Mouse (Mus musculus): ENCODE measurements around the gene Calm3. TPM values are rescaled to one million over a fixed set of nuclear protein-coding genes. Genes with fewer than 3 reads are reported as not detected.

The Calm3 gene
- polyA plus RNA-seq, 1 experiment from 2014 or later = 404 TPM

DNA sequence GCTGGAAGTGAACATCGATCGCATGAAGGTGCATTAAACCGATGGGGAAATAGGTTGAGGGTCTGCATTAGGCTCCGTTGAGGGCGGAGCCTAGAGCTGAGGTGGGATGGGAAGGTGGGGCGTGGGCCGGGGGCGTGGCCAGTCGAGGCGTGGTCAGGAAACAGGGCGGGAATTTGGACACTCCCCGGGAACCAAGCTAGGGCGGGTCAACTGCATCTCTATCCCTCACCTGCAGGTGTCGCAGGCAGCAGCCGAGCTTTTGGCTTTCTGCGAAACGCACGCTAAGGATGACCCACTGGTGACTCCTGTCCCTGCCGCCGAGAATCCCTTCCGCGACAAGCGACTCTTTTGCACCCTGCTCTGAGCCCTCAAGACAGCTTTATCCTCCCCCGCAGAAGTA lies 28.9 kb downstream of the Calm3 start:
- H3K27me3 ChIP-seq (replicated peaks) = peaks cover 30% of the 10 kb centered on the region
- H3K4me1 ChIP-seq = peaks cover 37% of the 10 kb centered on the region
- peak overlapping the region; percentile 40; the same call in 1 of the 2 replicates for H3K9ac ChIP-seq (replicated peaks)
- WGBS = under 1% methylated on average over 24 of the region's 24 CpGs
- peak overlapping the region; percentile 27 for H3K4me3 ChIP-seq (replicated peaks)
- H3K27ac ChIP-seq (replicated peaks) = no peak overlapping the region
- ATAC-seq (ENCODE audit: low FRiP score) = peak; percentile 34
- H3K36me3 ChIP-seq = no peaks in the 10 kb centered on the region
- peak overlapping the region; percentile 58 for H3K4me2 ChIP-seq
- H3K9me3 ChIP-seq (replicated peaks) = no peaks in the 10 kb centered on the region

- H3K4me1 ChIP-seq = peaks cover 35% of the 10 kb centered on the region
- no peaks in the 10 kb centered on the region for H3K9me3 ChIP-seq (replicated peaks)
- H3K4me2 ChIP-seq = peak overlapping the region; percentile 58
- H3K27ac ChIP-seq (replicated peaks) = no peak overlapping the region
- H3K27me3 ChIP-seq (replicated peaks) = peaks cover 35% of the 10 kb centered on the region
- H3K9ac ChIP-seq (replicated peaks) = no peak overlapping the region
- ATAC-seq (ENCODE audit: low FRiP score) = no peak
- no peaks in the 10 kb centered on the region for H3K36me3 ChIP-seq
- WGBS = under 1% methylated on average over 4 of the region's 4 CpGs
- H3K4me3 ChIP-seq (replicated peaks) = no peak overlapping the region
These were observed 29.6 kb downstream of the Calm3 start for GRCm38 (mm10) chr7:16894279-16894678.

GRCm38 (mm10) chr7:16893612-16894011 lies 30.3 kb downstream of the Calm3 start:
- ATAC-seq (ENCODE audit: low FRiP score) = no peak
- no peak overlapping the region for H3K4me2 ChIP-seq
- no peaks in the 10 kb centered on the region for H3K36me3 ChIP-seq
- H3K27me3 ChIP-seq (replicated peaks) = peaks cover 35% of the 10 kb centered on the region
- 14% methylated on average over 5 of the region's 6 CpGs for WGBS
- H3K27ac ChIP-seq (replicated peaks) = no peak overlapping the region
- H3K9me3 ChIP-seq (replicated peaks) = no peaks in the 10 kb centered on the region
- H3K9ac ChIP-seq (replicated peaks) = no peak overlapping the region
- H3K4me1 ChIP-seq = peaks cover 32% of the 10 kb centered on the region
- no peak overlapping the region for H3K4me3 ChIP-seq (replicated peaks)

DNA sequence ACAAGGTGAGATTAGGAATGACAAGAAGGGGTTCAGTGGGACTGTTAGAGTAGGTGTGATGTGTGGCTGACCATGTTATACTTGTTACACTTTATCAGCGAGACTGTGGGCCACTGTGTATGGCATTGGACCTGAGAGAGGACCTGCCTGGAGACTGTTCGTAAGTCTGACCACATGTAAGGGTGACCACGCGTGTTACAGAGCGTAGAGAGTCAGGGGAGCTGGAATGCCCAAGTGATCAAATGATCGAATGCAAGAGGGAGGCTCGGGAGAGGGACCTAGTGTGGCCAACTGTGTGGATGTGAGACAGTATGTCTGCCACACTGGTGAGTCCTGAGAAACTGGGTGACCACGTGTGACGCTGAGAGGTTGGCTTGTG lies 31.6 kb downstream of the Calm3 start:
- no peak overlapping the region for H3K27ac ChIP-seq (replicated peaks)
- H3K9me3 ChIP-seq (replicated peaks) = no peaks in the 10 kb centered on the region
- peak overlapping the region; percentile 64 for H3K4me2 ChIP-seq
- H3K9ac ChIP-seq (replicated peaks) = no peak overlapping the region
- ATAC-seq (ENCODE audit: low FRiP score) = no peak; the same call in 1 of the 2 replicates
- peaks cover 35% of the 10 kb centered on the region for H3K27me3 ChIP-seq (replicated peaks)
- H3K36me3 ChIP-seq = peaks cover 2% of the 10 kb centered on the region; the same call in 1 of the 2 replicates
- peak overlapping the region; percentile 30; the same call in 1 of the 2 replicates for H3K4me3 ChIP-seq (replicated peaks)
- WGBS = 47% methylated on average over 9 of the region's 9 CpGs
- peaks cover 32% of the 10 kb centered on the region for H3K4me1 ChIP-seq

DNA sequence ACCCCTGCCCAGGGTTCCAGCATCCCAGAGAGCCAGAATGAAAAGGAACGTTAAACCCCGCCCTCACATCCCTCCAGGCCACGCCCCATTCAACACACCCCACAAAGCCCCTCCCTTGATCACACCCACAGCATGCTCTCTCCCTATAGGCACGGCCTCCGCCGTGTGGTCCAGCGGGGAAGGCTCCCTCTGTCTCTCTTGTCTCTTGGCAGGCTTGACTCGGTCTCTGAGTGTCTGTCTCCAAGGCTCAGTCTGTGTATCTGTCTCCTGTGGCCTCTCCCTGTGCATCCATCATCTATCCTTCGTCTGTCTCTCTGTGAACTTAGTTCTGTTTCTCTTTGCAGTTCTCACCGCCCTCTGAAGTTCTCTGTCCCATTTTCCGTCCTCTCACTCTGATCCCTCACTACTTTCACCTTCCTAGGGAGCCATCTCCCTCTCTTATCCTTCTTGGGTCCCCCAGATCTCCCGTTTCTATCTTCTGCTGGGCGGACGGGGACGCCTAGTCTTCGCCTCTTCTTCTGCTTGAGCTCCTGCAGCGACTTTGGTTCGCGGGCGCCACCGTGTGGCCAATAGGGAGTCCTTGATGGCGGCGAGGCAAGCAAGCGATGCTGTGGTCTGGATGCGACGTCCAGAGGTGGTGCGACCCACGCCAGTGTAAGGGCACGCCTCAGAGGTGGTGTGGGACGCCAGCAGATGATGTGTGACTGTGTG lies 32.1 kb downstream of the Calm3 start, which contains the start of gene Gng8:
Gng8 (plus strand) TSS at position 146 of the 711 bp plus-strand sequence.
- Histone ChIP-seq H3K27ac (replicated peaks) (peak within 1 kb of the TSS; percentile 58; the same call in 1 of the 2 replicates), H3K4me3 (replicated peaks) (peak within 1 kb of the TSS; percentile 30), H3K36me3 (peaks cover 6% of the 10 kb centered on the region), H3K4me2 (peak within 1 kb of the TSS; percentile 64), H3K9ac (replicated peaks) (peak within 1 kb of the TSS; percentile 17; the same call in 1 of the 2 replicates), H3K27me3 (replicated peaks) (peaks cover 36% of the 10 kb centered on the region), H3K4me1 (peaks cover 32% of the 10 kb centered on the region), H3K9me3 (replicated peaks) (no peaks in the 10 kb centered on the region)
- WGBS = under 1% methylated on average over 30 of the region's 30 CpGs
- peak; percentile 74 for ATAC-seq (ENCODE audit: low FRiP score)

DNA sequence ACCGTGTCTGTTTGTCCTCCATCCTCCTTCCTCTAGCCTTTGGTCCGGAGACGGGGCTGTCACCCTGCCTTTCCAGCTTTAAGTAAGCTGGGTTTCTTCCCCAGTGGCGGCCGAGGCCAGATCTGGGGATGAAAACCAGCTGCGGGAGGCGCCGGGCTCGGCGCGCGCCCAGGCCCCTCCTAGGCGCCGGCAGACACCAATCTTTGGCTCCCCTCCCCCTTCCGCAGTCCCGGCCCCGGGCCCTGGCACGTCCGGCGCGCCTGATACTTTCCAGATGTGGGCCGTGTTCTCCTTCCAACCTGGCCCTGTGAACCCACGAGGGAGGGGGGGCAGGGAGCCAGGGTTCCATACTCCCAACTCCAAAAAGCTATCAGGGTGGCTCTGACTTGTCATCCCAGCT lies 33.0 kb downstream of the Calm3 start:
- peak overlapping the region; percentile 64 for H3K4me2 ChIP-seq
- H3K36me3 ChIP-seq = peaks cover 15% of the 10 kb centered on the region
- H3K27me3 ChIP-seq (replicated peaks) = peaks cover 44% of the 10 kb centered on the region
- no peak overlapping the region; the same call in 1 of the 2 replicates for H3K4me3 ChIP-seq (replicated peaks)
- H3K27ac ChIP-seq (replicated peaks) = peak overlapping the region; percentile 58; the same call in 1 of the 2 replicates
- 2% methylated on average over 18 of the region's 23 CpGs for WGBS
- peaks cover 32% of the 10 kb centered on the region for H3K4me1 ChIP-seq
- H3K9ac ChIP-seq (replicated peaks) = no peak overlapping the region
- ATAC-seq (ENCODE audit: low FRiP score) = no peak
- H3K9me3 ChIP-seq (replicated peaks) = no peaks in the 10 kb centered on the region

- no peak for ATAC-seq (ENCODE audit: low FRiP score)
- no peak overlapping the region; the same call in 1 of the 2 replicates for H3K27ac ChIP-seq (replicated peaks)
- peaks cover 19% of the 10 kb centered on the region for H3K36me3 ChIP-seq
- H3K4me1 ChIP-seq = peaks cover 31% of the 10 kb centered on the region
- peak overlapping the region; percentile 64 for H3K4me2 ChIP-seq
- H3K27me3 ChIP-seq (replicated peaks) = peaks cover 48% of the 10 kb centered on the region
- H3K9me3 ChIP-seq (replicated peaks) = no peaks in the 10 kb centered on the region
- 46% methylated on average over 6 of the region's 6 CpGs for WGBS
- H3K9ac ChIP-seq (replicated peaks) = no peak overlapping the region
- H3K4me3 ChIP-seq (replicated peaks) = no peak overlapping the region
These were observed 33.4 kb downstream of the Calm3 start for GRCm38 (mm10) chr7:16890536-16890935.

- no peak for ATAC-seq (ENCODE audit: low FRiP score)
- Histone ChIP-seq H3K4me3 (replicated peaks) (peak overlapping the region; percentile 30), H3K9me3 (replicated peaks) (no peaks in the 10 kb centered on the region), H3K27me3 (replicated peaks) (peaks cover 50% of the 10 kb centered on the region), H3K4me2 (peak overlapping the region; percentile 36; the same call in 1 of the 2 replicates), H3K4me1 (peaks cover 2% of the 10 kb centered on the region), H3K9ac (replicated peaks) (no peak overlapping the region), H3K27ac (replicated peaks) (no peak overlapping the region), H3K36me3 (peaks cover 40% of the 10 kb centered on the region)
- WGBS = 38% methylated on average over 56 of the region's 59 CpGs
These were observed 38.0 kb downstream of the Calm3 start for GRCm38 (mm10) chr7:16885905-16886304.

DNA sequence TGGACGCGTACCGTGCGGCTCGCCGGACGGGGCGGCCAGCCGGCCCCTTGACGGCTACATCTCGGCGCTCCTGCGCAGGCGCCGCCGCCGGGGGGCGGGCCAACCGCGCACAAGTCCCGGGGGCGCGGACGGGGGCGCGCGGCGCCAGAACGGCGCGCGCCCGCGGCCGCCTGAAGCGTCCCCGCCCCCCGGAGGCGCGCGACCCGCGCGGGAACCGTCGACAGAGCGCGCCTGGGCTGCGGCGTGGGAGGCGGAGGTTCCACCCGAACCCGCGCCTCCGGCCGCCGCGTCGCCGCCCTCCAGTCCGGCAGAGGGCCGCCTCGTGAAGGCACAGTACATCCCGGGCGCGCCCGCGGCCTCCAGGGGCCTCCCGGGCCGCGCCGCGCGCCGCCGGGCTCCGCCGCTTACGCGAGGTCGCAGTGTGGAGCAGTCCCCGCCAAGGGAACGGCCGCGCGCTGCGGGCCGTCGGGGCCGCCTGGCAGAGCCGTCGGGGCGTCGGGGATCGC lies 38.6 kb downstream of the Calm3 start:
- Histone ChIP-seq H3K9me3 (replicated peaks) (no peaks in the 10 kb centered on the region), H3K27ac (replicated peaks) (no peak overlapping the region), H3K9ac (replicated peaks) (no peak overlapping the region), H3K4me3 (replicated peaks) (peak overlapping the region; percentile 30), H3K36me3 (peaks cover 40% of the 10 kb centered on the region), H3K27me3 (replicated peaks) (peaks cover 48% of the 10 kb centered on the region), H3K4me1 (peaks cover 4% of the 10 kb centered on the region; the same call in 1 of the 2 replicates), H3K4me2 (peak overlapping the region; percentile 36)
- 0 out of 2 replicates have a peak, but pooled peaks have one; percentile 10 for ATAC-seq (ENCODE audit: low FRiP score)
- WGBS = 16% methylated on average over 79 of the region's 95 CpGs

GRCm38 (mm10) chr7:16884334-16884733 lies 39.6 kb downstream of the Calm3 start:
- 68% methylated on average over 4 of the region's 4 CpGs for WGBS
- H3K27me3 ChIP-seq (replicated peaks) = peaks cover 39% of the 10 kb centered on the region

GRCm38 (mm10) chr7:16883162-16883561 lies 40.8 kb downstream of the Calm3 start:
- 94% methylated on average over 6 of the region's 6 CpGs for WGBS

More at GRCm38 (mm10) chr7:16884334-16884733, 39.6 kb downstream of the Calm3 start:
- Histone ChIP-seq H3K9me3 (replicated peaks) (no peaks in the 10 kb centered on the region), H3K36me3 (peaks cover 41% of the 10 kb centered on the region), H3K4me3 (replicated peaks) (no peak overlapping the region), H3K27ac (replicated peaks) (no peak overlapping the region), H3K9ac (replicated peaks) (no peak overlapping the region), H3K4me1 (peaks cover 8% of the 10 kb centered on the region; the same call in 1 of the 2 replicates), H3K4me2 (no peak overlapping the region)
- no peak for ATAC-seq (ENCODE audit: low FRiP score)

DNA sequence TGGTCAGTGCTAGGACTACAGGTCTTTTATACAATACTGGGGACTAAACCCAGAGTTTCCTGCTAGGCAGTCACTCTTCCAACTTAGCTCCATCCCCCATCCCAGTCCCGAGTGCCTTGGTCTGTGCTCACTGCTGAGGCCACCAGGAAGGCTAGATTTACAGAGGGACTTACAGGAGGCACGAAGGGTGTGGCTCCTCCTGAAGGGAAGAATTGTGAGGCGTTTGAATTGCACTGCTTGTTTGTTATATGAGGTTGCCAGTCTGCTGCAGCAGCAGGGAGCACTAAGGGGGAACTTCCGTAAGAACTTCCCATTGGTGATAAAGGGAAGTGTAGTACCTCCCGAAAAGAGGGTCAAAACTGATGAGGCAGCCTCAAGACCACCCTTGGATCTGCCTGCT lies 43.3 kb downstream of the Calm3 start:
- peaks cover 26% of the 10 kb centered on the region for H3K4me1 ChIP-seq
- H3K27ac ChIP-seq (replicated peaks) = no peak overlapping the region
- WGBS = 13% methylated on average over 5 of the region's 5 CpGs
- no peaks in the 10 kb centered on the region for H3K9me3 ChIP-seq (replicated peaks)
- H3K4me3 ChIP-seq (replicated peaks) = no peak overlapping the region
- no peak for ATAC-seq (ENCODE audit: low FRiP score)
- no peak overlapping the region for H3K9ac ChIP-seq (replicated peaks)
- H3K4me2 ChIP-seq = no peak overlapping the region
- H3K27me3 ChIP-seq (replicated peaks) = peaks cover 27% of the 10 kb centered on the region
- H3K36me3 ChIP-seq = peaks cover 26% of the 10 kb centered on the region

More at GRCm38 (mm10) chr7:16883162-16883561, 40.8 kb downstream of the Calm3 start:
- Histone ChIP-seq H3K27ac (replicated peaks) (no peak overlapping the region), H3K36me3 (peaks cover 44% of the 10 kb centered on the region), H3K4me3 (replicated peaks) (no peak overlapping the region), H3K4me1 (peaks cover 8% of the 10 kb centered on the region; the same call in 1 of the 2 replicates), H3K9me3 (replicated peaks) (no peaks in the 10 kb centered on the region), H3K27me3 (replicated peaks) (peaks cover 39% of the 10 kb centered on the region), H3K4me2 (no peak overlapping the region), H3K9ac (replicated peaks) (no peak overlapping the region)
- ATAC-seq (ENCODE audit: low FRiP score) = no peak

All from neural tube, embryonic 15.5 days (tissue).